Mouse (Mus musculus): ENCODE data around the gene Gm13696. TPM values are rescaled to one million over a fixed set of nuclear protein-coding genes. Genes with fewer than 3 reads are reported as not detected.
"Not testable (repeated sequence)": the region's sequence is repeated elsewhere in the genome, so short reads cannot be mapped to it uniquely, and the experiment has no call there.

The Gm13696 gene
- under 1 TPM; 0.52 to 0.74 TPM for total RNA-seq (2021)
- long read RNA-seq, experiment 1, result 0 reads
- long read RNA-seq, experiment 2, result 0 reads

DNA sequence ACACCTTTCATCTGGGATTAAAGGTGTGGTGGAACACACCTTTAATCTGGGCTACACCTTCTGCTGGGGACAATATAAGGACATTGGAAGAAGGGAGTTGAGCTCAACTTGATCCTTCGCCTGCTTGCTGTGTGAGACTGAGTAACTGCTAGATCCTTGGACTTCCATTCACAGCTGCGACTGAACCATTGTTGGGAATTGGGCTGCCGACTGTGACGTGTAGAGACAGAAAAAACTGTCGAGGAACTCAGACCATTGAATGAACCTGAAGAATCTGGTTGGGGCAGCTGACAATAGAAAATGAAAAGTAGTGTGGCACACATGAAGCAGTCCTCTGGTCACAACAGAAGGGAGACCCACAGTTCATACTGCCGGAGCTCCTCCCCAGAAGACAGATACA is at the start of gene Gm13696:
TSS of gene Gm13696 (plus strand) at position 301 of the 400 bp plus-strand sequence.
- intact Hi-C loops (cut with DNase I); DNase-seq: not testable (repeated sequence)

DNA sequence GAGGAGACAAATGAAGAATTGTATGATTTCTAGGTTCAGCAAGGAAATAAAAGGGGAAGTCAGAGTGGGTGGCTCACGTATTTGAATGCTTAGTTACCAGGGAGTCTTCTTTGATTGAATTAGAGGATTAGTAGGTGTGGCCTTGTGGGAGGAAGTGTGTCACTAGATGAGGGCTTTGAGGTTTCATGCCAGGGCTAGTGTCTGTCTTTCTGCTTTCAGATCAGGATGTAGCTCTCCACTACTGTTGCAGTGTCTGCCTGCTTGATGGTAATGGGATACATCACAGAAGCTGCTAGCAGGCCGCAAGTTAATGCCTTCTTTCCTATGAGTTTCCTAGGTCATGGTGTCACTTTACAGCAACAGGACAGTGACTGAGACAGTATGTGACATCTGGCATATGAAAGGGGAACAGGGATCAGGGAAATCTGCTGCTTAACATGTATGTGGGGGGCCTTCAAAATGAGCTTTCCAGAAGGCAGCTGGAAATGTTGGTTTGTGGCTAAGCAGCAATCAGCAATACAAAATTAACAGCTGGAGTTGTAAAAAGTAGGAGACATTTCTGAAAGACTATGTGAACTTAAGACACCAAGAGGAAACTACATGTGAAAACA is 43.3 kb upstream of the Gm13696 start:
- DNase-seq, result no peak
- intact Hi-C loops (cut with DNase I), result no loop called here

DNA sequence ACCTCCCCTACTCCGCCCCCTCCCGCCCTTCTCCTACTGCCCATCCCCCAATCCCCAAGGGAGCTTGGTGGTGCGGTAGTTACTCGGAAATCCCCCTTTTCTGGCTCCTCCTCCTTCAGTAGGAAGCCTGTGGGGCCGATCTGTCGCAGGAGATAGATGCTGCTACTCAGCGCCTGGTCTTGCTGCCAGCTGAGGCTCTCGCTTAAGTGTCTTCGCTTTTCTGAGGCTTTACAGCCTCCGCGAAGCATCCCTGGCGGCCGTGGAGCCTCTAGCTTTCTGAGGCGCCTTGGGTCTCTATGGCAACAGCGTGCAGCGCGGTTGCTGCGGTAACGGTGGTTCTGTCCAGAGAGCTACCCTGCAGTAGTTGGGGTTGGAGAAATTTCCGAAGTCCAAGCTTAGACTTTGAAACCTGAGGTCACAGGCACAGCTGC is 32.0 kb upstream of the Gm13696 start, which contains the start of gene Zswim2:
TSS of gene Zswim2 (minus strand) at position 298 of the 431 bp plus-strand sequence.
- intact Hi-C loops (cut with DNase I), result no loop called here
- DNase-seq, result peak in 1 of 2 experiments; percentile 23

DNA sequence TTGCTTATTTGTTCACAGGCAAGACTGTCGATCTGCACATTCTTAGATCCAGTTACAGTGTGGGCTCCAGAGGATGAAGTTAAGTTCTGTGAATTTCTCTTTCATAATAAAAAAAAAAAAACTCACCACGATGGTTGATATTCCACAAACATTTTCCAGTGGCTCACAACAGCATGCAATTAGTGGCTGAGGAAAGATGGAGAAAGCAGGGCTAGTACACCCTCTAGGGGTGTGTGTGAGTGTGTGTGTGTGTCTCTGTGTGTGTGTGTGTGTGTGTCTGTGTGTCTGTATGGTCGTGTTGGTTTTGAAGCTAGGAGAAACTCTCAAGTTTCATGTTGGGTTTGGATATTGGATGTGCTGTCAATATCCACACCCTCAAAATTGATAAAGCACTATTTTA is 31.5 kb upstream of the Gm13696 start:
- intact Hi-C loops (cut with DNase I), result no loop called here
- no peak for DNase-seq

DNA sequence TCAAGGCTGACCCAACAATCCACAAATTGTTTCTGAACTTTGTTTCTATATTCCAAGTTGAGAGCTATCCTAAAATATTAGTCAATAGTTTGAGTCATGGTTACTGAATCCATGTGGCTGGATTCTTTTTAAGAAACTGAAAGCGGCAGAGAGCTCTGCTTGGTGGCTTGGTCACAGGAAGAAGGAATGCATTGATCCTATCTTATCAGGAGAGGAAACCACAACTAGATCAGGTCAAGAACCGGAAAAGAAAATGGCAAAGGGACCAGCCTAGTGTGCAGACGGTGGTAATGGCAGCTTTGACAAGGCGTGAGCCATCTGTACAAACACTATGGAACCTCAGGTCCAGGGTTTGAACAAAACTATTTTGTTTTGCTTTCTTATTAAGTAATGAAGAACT is 31.1 kb upstream of the Gm13696 start:
- intact Hi-C loops (cut with DNase I), result no loop called here

DNA sequence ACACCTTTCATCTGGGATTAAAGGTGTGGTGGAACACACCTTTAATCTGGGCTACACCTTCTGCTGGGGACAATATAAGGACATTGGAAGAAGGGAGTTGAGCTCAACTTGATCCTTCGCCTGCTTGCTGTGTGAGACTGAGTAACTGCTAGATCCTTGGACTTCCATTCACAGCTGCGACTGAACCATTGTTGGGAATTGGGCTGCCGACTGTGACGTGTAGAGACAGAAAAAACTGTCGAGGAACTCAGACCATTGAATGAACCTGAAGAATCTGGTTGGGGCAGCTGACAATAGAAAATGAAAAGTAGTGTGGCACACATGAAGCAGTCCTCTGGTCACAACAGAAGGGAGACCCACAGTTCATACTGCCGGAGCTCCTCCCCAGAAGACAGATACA is 17.5 kb upstream of the Gm13696 start, which contains the start of gene Gm13698:
TSS of gene Gm13698 (plus strand) at position 301 of the 400 bp plus-strand sequence.
- DNase-seq; intact Hi-C loops (cut with DNase I): not testable (repeated sequence)

More for the DNA sequence above, 31.1 kb upstream of the Gm13696 start:
- no peak for DNase-seq

DNA sequence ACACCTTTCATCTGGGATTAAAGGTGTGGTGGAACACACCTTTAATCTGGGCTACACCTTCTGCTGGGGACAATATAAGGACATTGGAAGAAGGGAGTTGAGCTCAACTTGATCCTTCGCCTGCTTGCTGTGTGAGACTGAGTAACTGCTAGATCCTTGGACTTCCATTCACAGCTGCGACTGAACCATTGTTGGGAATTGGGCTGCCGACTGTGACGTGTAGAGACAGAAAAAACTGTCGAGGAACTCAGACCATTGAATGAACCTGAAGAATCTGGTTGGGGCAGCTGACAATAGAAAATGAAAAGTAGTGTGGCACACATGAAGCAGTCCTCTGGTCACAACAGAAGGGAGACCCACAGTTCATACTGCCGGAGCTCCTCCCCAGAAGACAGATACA is 11.7 kb upstream of the Gm13696 start, which contains the start of gene Gm13693:
TSS of gene Gm13693 (plus strand) at position 301 of the 400 bp plus-strand sequence.
- DNase-seq; intact Hi-C loops (cut with DNase I): not testable (repeated sequence)

DNA sequence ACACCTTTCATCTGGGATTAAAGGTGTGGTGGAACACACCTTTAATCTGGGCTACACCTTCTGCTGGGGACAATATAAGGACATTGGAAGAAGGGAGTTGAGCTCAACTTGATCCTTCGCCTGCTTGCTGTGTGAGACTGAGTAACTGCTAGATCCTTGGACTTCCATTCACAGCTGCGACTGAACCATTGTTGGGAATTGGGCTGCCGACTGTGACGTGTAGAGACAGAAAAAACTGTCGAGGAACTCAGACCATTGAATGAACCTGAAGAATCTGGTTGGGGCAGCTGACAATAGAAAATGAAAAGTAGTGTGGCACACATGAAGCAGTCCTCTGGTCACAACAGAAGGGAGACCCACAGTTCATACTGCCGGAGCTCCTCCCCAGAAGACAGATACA is 5.9 kb upstream of the Gm13696 start, which contains the start of gene Gm13695:
TSS of gene Gm13695 (plus strand) at position 301 of the 400 bp plus-strand sequence.
- DNase-seq; intact Hi-C loops (cut with DNase I): not testable (repeated sequence)

DNA sequence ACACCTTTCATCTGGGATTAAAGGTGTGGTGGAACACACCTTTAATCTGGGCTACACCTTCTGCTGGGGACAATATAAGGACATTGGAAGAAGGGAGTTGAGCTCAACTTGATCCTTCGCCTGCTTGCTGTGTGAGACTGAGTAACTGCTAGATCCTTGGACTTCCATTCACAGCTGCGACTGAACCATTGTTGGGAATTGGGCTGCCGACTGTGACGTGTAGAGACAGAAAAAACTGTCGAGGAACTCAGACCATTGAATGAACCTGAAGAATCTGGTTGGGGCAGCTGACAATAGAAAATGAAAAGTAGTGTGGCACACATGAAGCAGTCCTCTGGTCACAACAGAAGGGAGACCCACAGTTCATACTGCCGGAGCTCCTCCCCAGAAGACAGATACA is 5.7 kb downstream of the Gm13696 start, which contains the start of gene Gm13694:
TSS of gene Gm13694 (plus strand) at position 301 of the 400 bp plus-strand sequence.
- DNase-seq; intact Hi-C loops (cut with DNase I): not testable (repeated sequence)

DNA sequence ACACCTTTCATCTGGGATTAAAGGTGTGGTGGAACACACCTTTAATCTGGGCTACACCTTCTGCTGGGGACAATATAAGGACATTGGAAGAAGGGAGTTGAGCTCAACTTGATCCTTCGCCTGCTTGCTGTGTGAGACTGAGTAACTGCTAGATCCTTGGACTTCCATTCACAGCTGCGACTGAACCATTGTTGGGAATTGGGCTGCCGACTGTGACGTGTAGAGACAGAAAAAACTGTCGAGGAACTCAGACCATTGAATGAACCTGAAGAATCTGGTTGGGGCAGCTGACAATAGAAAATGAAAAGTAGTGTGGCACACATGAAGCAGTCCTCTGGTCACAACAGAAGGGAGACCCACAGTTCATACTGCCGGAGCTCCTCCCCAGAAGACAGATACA is 11.5 kb downstream of the Gm13696 start, which contains the start of gene Gm13697:
TSS of gene Gm13697 (plus strand) at position 301 of the 400 bp plus-strand sequence.
- DNase-seq; intact Hi-C loops (cut with DNase I): not testable (repeated sequence)

DNA sequence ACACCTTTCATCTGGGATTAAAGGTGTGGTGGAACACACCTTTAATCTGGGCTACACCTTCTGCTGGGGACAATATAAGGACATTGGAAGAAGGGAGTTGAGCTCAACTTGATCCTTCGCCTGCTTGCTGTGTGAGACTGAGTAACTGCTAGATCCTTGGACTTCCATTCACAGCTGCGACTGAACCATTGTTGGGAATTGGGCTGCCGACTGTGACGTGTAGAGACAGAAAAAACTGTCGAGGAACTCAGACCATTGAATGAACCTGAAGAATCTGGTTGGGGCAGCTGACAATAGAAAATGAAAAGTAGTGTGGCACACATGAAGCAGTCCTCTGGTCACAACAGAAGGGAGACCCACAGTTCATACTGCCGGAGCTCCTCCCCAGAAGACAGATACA is 17.3 kb downstream of the Gm13696 start, which contains the start of gene Gm13691:
TSS of gene Gm13691 (plus strand) at position 301 of the 400 bp plus-strand sequence.
- DNase-seq; intact Hi-C loops (cut with DNase I): not testable (repeated sequence)

DNA sequence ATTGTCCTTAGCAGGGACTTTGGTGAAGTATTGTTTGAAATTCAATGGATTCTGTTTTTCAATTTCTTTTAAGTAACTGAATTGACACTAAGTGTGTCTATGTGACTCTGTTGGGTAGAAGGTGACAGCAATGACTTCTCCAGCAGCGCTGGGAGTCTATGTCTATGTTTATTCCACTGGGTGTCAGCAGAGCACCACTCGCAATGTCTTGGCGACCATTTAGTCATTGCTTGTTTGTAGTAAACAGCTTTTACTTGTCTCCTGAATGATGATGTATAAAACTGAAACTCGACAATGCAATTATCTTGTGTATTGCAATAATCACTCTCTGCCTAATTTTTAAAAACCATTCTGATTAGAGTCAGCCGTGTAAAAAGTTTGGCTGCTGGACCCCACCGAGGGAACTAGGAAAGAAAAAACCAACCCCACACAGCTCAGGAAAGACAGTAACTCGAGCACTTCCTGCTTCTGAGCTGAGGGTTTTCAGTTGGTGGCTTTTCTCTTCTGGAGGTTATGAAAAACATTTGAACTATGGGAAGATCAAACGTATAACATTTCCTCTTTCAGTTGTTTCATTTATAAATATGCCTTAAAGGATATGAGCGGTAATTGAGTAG is 20.8 kb downstream of the Gm13696 start:
- DNase-seq; intact Hi-C loops (cut with DNase I): not testable (repeated sequence)

DNA sequence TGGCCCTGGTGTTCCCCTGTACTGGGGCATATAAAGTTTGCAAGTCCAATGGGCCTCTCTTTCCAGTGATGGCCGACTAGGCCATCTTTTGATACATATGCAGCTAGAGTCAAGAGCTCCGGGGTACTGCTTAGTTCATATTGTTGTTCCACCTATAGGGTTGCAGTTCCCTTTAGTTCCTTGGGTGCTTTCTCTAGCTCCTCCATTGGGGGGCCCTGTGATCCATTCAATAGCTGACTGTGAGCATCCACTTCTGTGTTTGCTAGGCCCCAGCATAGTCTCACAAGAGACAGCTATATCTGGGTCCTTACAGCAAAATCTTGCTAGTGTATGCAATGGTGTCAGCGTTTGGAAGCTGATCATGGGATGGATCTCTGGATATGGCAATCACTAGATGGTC is 21.6 kb downstream of the Gm13696 start:
- intact Hi-C loops (cut with DNase I); DNase-seq: not testable (repeated sequence)

DNA sequence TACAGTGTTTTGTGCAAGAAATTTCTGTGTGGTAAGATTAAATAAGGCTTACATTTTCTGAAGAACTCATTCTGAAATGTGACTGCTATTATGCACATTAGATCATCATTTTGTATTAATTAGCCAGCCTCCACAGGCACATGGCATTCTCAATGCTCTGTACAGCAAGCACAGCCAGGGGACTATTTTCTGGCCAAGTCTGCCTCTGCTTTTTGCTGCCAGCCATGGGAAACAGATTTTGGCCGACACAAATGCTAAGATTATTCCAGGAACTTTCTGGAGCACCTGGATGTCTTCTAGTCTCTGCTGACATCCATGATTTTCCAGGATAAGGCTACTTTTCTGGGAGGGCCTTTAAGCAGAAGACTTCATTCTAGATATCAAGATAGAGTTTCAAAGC is 36.0 kb downstream of the Gm13696 start:
- intact Hi-C loops (cut with DNase I), result no loop called here
- no peak for DNase-seq

DNA sequence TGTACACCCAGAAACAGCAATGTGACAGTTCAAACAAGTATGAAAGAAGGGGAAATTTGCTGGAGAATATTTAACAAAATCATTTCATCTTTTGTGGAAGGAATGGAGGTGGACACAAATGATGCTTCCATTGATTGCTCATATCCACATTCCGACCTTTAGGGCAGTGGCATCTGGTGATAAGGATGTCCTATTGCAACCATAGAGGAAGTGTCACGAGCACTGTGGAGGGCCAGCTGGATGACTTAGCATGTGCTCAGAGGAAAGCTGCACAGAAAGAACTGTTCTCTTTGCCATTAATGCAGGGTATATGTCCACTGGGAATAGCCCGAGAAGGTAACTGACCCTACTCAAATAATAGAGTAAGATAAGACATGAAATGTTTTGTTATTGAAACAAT is 36.9 kb downstream of the Gm13696 start:
- DNase-seq, result no peak
- intact Hi-C loops (cut with DNase I), result no loop called here

DNA sequence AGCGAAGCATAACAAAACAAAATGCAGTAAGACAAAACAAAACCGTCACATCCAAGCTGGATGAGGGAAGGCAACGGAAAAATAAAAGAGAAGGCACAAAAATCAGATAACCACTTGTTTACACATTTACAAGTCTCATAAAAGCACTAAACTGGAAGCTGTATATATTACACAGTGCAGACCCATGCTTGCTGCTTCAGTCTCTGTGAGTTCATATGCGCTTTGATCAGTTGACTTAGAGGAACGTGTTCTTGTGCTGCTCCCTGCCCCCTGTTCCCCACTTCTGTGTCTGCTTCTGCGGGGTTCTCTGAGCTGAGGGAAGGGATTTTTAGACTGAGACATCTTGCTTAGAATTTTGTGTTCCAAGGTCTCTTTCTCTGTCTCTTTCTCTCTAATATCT is 41.6 kb downstream of the Gm13696 start:
- intact Hi-C loops (cut with DNase I), result no loop called here
- DNase-seq, result no peak

DNA sequence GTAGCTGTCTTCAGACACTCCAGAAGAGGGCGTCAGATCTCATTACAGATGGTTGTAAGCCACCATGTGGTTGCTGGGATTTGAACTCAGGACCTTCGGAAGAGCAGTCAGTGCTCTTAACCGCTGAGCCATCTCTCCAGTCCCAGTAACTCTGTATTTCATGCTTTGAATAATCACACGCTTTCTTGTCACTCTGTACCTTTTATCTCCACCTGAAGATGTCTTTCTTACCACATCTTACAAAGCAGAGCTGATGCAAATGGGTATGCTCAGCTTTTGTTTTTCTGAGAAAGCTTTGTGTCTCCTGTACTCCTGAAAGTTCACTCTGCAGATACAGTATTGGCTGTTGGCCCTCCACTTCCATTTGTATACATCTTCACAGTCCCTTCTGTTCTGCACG is 43.4 kb downstream of the Gm13696 start:
- DNase-seq; intact Hi-C loops (cut with DNase I): not testable (repeated sequence)

DNA sequence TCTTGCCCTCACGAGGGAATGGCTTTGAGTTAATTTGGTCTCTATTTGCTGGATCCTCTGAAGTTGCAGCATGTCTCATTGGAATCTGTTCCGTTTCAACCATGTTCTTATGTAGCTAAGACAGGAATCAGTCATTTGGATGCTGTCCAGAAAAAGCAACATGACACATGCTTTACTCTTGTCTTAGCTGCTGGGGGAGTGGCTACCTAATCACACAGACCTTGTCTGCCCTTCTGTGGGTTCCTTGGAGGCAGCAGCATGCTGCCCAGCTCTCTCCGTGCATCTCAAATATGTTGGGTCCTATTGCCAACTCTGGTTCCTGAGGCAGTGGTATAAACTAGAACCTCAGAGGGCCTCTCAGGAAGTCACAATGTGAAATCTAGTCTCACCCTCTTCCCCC is 45.4 kb downstream of the Gm13696 start:
- intact Hi-C loops (cut with DNase I), result no loop called here

DNA sequence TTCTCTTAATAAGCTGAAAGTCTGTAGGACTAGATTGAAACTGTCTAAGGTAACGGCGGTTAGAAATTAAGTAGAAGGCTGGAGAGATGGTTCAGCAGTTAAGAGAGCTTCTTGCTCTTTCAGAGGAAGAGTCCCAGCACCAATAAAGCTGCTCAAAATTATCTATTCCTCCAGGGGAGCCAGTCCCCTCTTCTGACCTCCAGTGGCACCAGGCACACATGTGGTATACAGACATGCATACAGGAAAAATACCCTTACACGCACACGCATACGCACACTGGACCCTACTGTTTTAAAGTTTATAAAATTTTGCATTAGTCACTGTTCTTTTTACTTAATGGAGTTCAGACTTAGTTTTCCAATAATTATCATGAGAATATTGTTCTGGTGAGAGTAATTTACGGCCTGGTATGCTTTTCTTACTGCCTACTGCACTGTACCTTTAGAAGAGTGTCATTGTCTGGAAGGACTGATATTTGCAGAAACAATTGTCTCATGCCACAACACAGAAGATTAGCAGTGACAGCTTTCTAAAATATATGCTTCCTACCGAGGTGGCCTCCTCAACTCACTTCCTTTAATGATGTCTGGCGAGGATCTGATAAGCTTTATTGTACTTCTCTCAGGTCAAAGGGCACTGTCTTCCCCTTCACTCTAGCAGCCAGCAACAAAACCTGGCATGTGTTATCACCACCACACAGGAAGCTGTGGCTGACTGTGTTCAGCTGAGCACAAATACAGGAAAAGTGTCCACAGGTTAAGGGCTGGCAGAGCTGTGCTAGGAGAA is 46.8 kb downstream of the Gm13696 start:
- intact Hi-C loops (cut with DNase I), result no loop called here
- no peak for DNase-seq

More for the DNA sequence above, 45.4 kb downstream of the Gm13696 start:
- no peak for DNase-seq

DNA sequence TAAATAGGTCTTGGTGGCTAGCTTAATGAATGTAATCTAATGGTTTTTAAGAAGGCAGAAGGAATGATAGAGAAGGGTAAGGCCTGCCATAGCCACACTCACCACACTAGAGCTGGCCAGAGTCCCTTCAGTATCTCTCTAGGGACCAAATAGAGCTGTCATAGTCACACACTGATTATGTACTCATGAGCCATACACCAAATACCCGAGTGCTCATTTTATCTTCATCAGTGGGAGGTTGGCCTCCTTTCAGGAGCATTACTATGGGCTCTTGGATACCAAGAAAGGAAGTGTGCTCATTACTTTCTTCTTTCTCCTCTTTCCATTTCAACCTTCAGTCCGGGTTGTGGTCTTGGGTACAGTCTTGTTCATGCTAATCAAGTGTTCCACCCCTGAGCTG is 49.0 kb downstream of the Gm13696 start:
- no peak for DNase-seq
- intact Hi-C loops (cut with DNase I), result no loop called here

Measured in gastrocnemius, postnatal 36 days (tissue).